Mouse (Mus musculus) heart, adult 2 months (tissue): ENCODE measurements around the gene Ubc. TPM values are rescaled to one million over a fixed set of nuclear protein-coding genes. Genes with fewer than 3 reads are reported as not detected.

Experiments
- DNase-seq, 2 experiments: peaks; one replicate each; pipeline ENCODE4 v3.0.0; 2021
- H3K27ac ChIP-seq: fragments of 200-600 bp; 2 replicates; pipeline ENCODE4 v1.8.1; 2022
- H3K27me3 ChIP-seq: fragments of 200-500 bp; 2 replicates; pipeline ENCODE4 v1.6.1; 2012; ENCODE audit warnings: mild to moderate bottlenecking, low read length, inconsistent platforms, mixed read lengths; ENCODE audit not compliant: control insufficient read depth, insufficient read depth
- H3K36me3 ChIP-seq: fragments of 200-500 bp; 2 replicates; pipeline ENCODE4 v1.6.1; 2012; ENCODE audit warnings: low read length, inconsistent platforms; ENCODE audit not compliant: control insufficient read depth, insufficient read depth
- H3K4me1 ChIP-seq: fragments of 200-500 bp; 2 replicates; pipeline ENCODE4 v1.6.1; 2011; ENCODE audit warnings: low read length; ENCODE audit not compliant: control insufficient read depth, insufficient read depth
- H3K4me3 ChIP-seq: fragments of 200-600 bp; 2 replicates; pipeline ENCODE4 v1.8.1; 2022
- H3K79me2 ChIP-seq: fragments of 200-500 bp; replicated peaks from 2 replicates; pipeline ENCODE4 v1.6.1; 2012; ENCODE audit warnings: mild to moderate bottlenecking, inconsistent platforms, low read length, moderate library complexity, mixed read lengths; ENCODE audit not compliant: control insufficient read depth, insufficient read depth
- H3K9ac ChIP-seq: fragments of 200-500 bp; 2 replicates; pipeline ENCODE4 v1.6.1; 2012; ENCODE audit warnings: low read depth, mild to moderate bottlenecking, control low read depth, inconsistent platforms, low read length, mixed read lengths
- CTCF ChIP-seq: fragments of 200-600 bp; IDR thresholded peaks from 2 replicates; pipeline ENCODE4 v1.8.1; 2022; ENCODE audit warnings: antibody characterized with exemption, mild to moderate bottlenecking, moderate library complexity
- EP300 ChIP-seq: fragments of 200-500 bp; IDR thresholded peaks from 2 replicates; pipeline ENCODE4 v1.6.1; 2011; ENCODE audit warnings: low read depth, low read length, control low read depth; ENCODE audit not compliant: insufficient read depth
- POLR2A ChIP-seq: fragments of 200-500 bp; IDR thresholded peaks from 2 replicates; pipeline ENCODE4 v1.6.1; 2011; ENCODE audit warnings: mild to moderate bottlenecking, low read depth, low read length, control low read depth; ENCODE audit not compliant: insufficient read depth
- WGBS: fragments of 180-500 bp; shearing (Covaris S2); methylation state at CpG from one replicate; pipeline ENCODE4 v1.1.7; 2018; 5-methylcytosine and 5-hydroxymethylcytosine counted together
- intact Hi-C: fragments of 180-260 bp; cut with DNase I; formaldehyde crosslinking; loops from one replicate; pipeline ENCODE4 v1.15.1; 2025
- polyA plus RNA-seq: library from polyadenylated mRNA; depleted of rRNA; stranded (reverse); fragments of >200 nt; gene quantifications from 2 replicates; pipeline ENCODE4 v1.2.3, GENCODE M21; 2012
- total RNA-seq, 2 experiments: library from RNA; stranded (reverse); gene quantifications; 2 replicates each; pipeline ENCODE4 v1.2.3; 2021

Ubc gene
- total and polyA plus RNA-seq, 3 experiments, result 664 to 1,473 (median 894) TPM

GRCm38 (mm10) chr5:125406322-125407016 is 16.5 kb upstream of the Ubc start:
- Histone ChIP-seq H3K4me3 (peak overlapping the region; percentile 69), H3K27ac (peak overlapping the region; percentile 95), H3K9ac (peak overlapping the region; percentile 59), H3K36me3 (no peaks in the 10 kb centered on the region), H3K4me1 (peaks cover 3% of the 10 kb centered on the region), H3K79me2 (no peaks in the 10 kb centered on the region), H3K27me3 (no peaks in the 10 kb centered on the region)
- 7% methylated on average over 20 of the region's 20 CpGs for WGBS
- TF ChIP-seq CTCF, result no peak
- 0 out of 2 replicates have a peak, but pooled peaks have one; percentile 9 for TF ChIP-seq EP300
- TF ChIP-seq POLR2A, result peak; percentile 55; the same call in 1 of the 2 replicates
- intact Hi-C loops, result no loop called here
- DNase-seq, result peak; percentile 83 to 84

- TF ChIP-seq CTCF (no peak), POLR2A (no peak), EP300 (peak; percentile 58; the same call in 1 of the 2 replicates)
- Histone ChIP-seq H3K36me3 (no peaks in the 10 kb centered on the region), H3K9ac (peak overlapping the region; percentile 79), H3K27me3 (no peaks in the 10 kb centered on the region), H3K4me3 (peak overlapping the region; percentile 69), H3K4me1 (peaks cover 3% of the 10 kb centered on the region), H3K79me2 (no peaks in the 10 kb centered on the region), H3K27ac (peak overlapping the region; percentile 95)
- peak; percentile 85 to 88 for DNase-seq
- intact Hi-C loops, result loop anchor here (2.0 kb wide), 1 partner anchor 17 kb away; the partner anchor contains the start of gene Gm10382
- under 1% methylated on average over 31 of the region's 31 CpGs for WGBS
These were observed 15.7 kb upstream of the Ubc start for GRCm38 (mm10) chr5:125405546-125406248.

GRCm38 (mm10) chr5:125404903-125405545 is 15.0 kb upstream of the Ubc start:
- Histone ChIP-seq H3K4me1 (peaks cover 3% of the 10 kb centered on the region), H3K79me2 (no peaks in the 10 kb centered on the region), H3K4me3 (peak overlapping the region; percentile 69), H3K36me3 (no peaks in the 10 kb centered on the region), H3K27ac (peak overlapping the region; percentile 95), H3K9ac (peak overlapping the region; percentile 79), H3K27me3 (no peaks in the 10 kb centered on the region)
- TF ChIP-seq CTCF, result no peak
- TF ChIP-seq POLR2A, result peak; percentile 41; the same call in 1 of the 2 replicates
- intact Hi-C loops, result loop anchor here (2.0 kb wide), 1 partner anchor 16 kb away; the partner anchor contains the start of gene Gm10382
- whole genome bisulfite sequencing, result under 1% methylated on average over 28 of the region's 28 CpGs
- DNase-seq, result peak; percentile 77 to 81

GRCm38 (mm10) chr5:125404536-125404902 is 14.5 kb upstream of the Ubc start:
- peaks cover 3% of the 10 kb centered on the region for H3K4me1 ChIP-seq
- H3K79me2 ChIP-seq, result no peaks in the 10 kb centered on the region
- TF ChIP-seq EP300, result no peak
- TF ChIP-seq CTCF, result no peak
- TF ChIP-seq POLR2A, result no peak
- no peak for DNase-seq
- peak overlapping the region; percentile 95 for H3K27ac ChIP-seq
- intact Hi-C loops, result loop anchor here (2.0 kb wide), 1 partner anchor 16 kb away; the partner anchor contains the start of gene Gm10382
- no peaks in the 10 kb centered on the region for H3K36me3 ChIP-seq
- 3% methylated on average over 7 of the region's 7 CpGs for WGBS
- H3K27me3 ChIP-seq, result no peaks in the 10 kb centered on the region
- H3K4me3 ChIP-seq, result peak overlapping the region; percentile 69
- H3K9ac ChIP-seq, result peak overlapping the region; percentile 79

GRCm38 (mm10) chr5:125403481-125404465 is 13.8 kb upstream of the Ubc start:
- Histone ChIP-seq H3K4me3 (peak overlapping the region; percentile 69), H3K4me1 (peaks cover 3% of the 10 kb centered on the region), H3K79me2 (no peaks in the 10 kb centered on the region), H3K27ac (peak overlapping the region; percentile 95), H3K9ac (peak overlapping the region; percentile 66), H3K36me3 (no peaks in the 10 kb centered on the region), H3K27me3 (no peaks in the 10 kb centered on the region)
- 24% methylated on average over 31 of the region's 31 CpGs for WGBS
- intact Hi-C loops, result loop anchor here (2.0 kb wide), 1 partner anchor 15 kb away; the partner anchor contains the start of gene Gm10382
- no peak for TF ChIP-seq CTCF
- TF ChIP-seq EP300, result peak; percentile 66; the same call in 1 of the 2 replicates
- peak; percentile 56; the same call in 1 of the 2 replicates for TF ChIP-seq POLR2A
- DNase-seq, result peak; percentile 67 to 79
